Mouse (Mus musculus): ENCODE measurements at regions not wholly inside any gene's neighbourhood (a gene's known extent, or its start where the extent isn't known, plus 50 kb on each side); places are given as distances from the start of the nearest gene placed in this dataset.

DNA sequence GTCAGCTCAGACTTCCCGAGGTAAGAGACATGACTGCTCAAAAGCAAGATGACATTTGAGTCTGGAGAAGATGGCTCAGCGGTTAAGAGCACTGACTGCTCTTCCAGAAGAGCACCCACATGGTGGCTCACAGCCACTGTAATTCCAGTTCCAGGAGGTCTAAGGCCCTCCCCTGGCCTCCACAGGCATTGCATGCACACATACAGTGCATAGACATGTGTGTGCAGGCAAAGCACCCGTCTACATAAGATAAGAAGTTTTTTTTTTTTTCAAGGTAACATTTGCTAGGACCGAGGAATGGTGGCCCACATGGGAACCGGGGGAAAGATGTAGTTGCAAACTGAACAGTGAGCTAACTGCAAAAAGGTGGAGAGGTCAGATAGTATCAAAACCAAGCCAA, 139.3 kb downstream of the Katnal1 start:
- TF ChIP-seq CTCF (IDR thresholded peaks at IDR 0.05; ENCODE audit: borderline replicate concordance, insufficient read depth, low read length): no peak
- TF ChIP-seq POLR2A (IDR thresholded peaks at IDR 0.05; ENCODE audit: low read depth, low read length): no peak

Measured in embryonic fibroblast, embryonic 13.5 days (primary cell).